Mouse (Mus musculus) heart, embryonic 15.5 days (tissue): ENCODE results near the gene Spns1. TPM values are rescaled to one million over a fixed set of nuclear protein-coding genes. Genes with fewer than 3 reads are reported as not detected.

Source experiments
- microRNA-seq: library from miRNA; unstranded; fragments of <30 nt; microRNA quantifications from one replicate; pipeline ENCODE4, GENCODE M21; 2016
- polyA plus RNA-seq: library from polyadenylated mRNA; unstranded; fragments of >200 nt; fragmentation: Nextera tagmentation; extraction: Ambion mirVana; gene quantifications from 2 replicates; pipeline ENCODE4 v1.2.1, GENCODE M21; 2015

Gene Spns1
- polyA plus RNA-seq, 1 experiment from 2014 or later = 36.0 TPM

Small RNAs within 50 kb of the gene (microRNA-seq; reads per million reads assigned to microRNA genes)
- not detected for gene Mir7058

Other genes starting within 250 kb of the Spns1 start
- gene Xpo6, start 176.9 kb downstream of the Spns1 start, polyA plus RNA-seq = 21.9 and 35.4 TPM in 2 replicates
- gene Sbk1, start 104.8 kb downstream of the Spns1 start, polyA plus RNA-seq = 11.2 and 16.4 TPM in 2 replicates
- gene Lat, start 7.9 kb downstream of the Spns1 start, polyA plus RNA-seq = 4.3 and 22.6 TPM in 2 replicates
- gene Nfatc2ip, start 19.3 kb upstream of the Spns1 start, polyA plus RNA-seq = 1.4 and 2.6 TPM in 2 replicates
- 0.09 TPM in 1 of 2 replicates, not detected in the other for gene Cd19, start 37.4 kb upstream of the Spns1 start, polyA plus RNA-seq
- 16.3 and 22.8 TPM in 2 replicates for gene Rabep2, start 51.3 kb upstream of the Spns1 start, polyA plus RNA-seq
- gene Atp2a1, start 85.7 kb upstream of the Spns1 start, polyA plus RNA-seq = 0.72 and 1.8 TPM in 2 replicates
- 37.1 and 45.2 TPM in 2 replicates for gene Sh2b1, start 98.0 kb upstream of the Spns1 start, polyA plus RNA-seq
- gene Tufm, start 109.9 kb upstream of the Spns1 start, polyA plus RNA-seq = 170 and 182 TPM in 2 replicates
- gene Atxn2l, start 126.0 kb upstream of the Spns1 start, polyA plus RNA-seq = 31.0 and 42.0 TPM in 2 replicates
- 114 and 119 TPM in 2 replicates for gene Eif3c, start 189.0 kb upstream of the Spns1 start, polyA plus RNA-seq
- gene Apobr, start 207.5 kb upstream of the Spns1 start, polyA plus RNA-seq = 0.34 and 0.81 TPM in 2 replicates
- 17.6 and 20.7 TPM in 2 replicates for gene Cln3, start 208.4 kb upstream of the Spns1 start, polyA plus RNA-seq
- 0.13 and 0.23 TPM in 2 replicates for gene Il27, start 217.5 kb upstream of the Spns1 start, polyA plus RNA-seq